Mouse (Mus musculus) forebrain, embryonic 15.5 days (tissue): ENCODE data around the gene Tcf7l2. TPM values are rescaled to one million over a fixed set of nuclear protein-coding genes. Genes with fewer than 3 reads are reported as not detected.

Source experiments
- ATAC-seq: fragments of 200-750 bp; cut with Nextera tagmentation; replicated peaks from 2 replicates; pipeline ENCODE4 v1.8.0; 2017; ENCODE audit warnings: mild to moderate bottlenecking, moderate TSS enrichment, moderate library complexity
- H3K27ac ChIP-seq: fragments of 300-500 bp; sonication (generic); replicated peaks from 2 replicates; pipeline ENCODE4 v1.5.1; 2015; ENCODE audit warnings: mild to moderate bottlenecking, inconsistent platforms
- H3K27me3 ChIP-seq: fragments of 300-500 bp; sonication (generic); 2 replicates; pipeline ENCODE4 v1.6.1; 2015; ENCODE audit warnings: inconsistent platforms
- H3K36me3 ChIP-seq: fragments of 300-500 bp; sonication (generic); 2 replicates; pipeline ENCODE4 v1.6.1; 2015; ENCODE audit warnings: mild to moderate bottlenecking, inconsistent platforms
- H3K4me1 ChIP-seq: fragments of 300-500 bp; sonication (generic); 2 replicates; pipeline ENCODE4 v1.6.1; 2015; ENCODE audit warnings: inconsistent platforms
- H3K4me2 ChIP-seq: fragments of 300-500 bp; sonication (generic); replicated peaks from 2 replicates; pipeline ENCODE4 v1.6.1; 2015; ENCODE audit warnings: mild to moderate bottlenecking, inconsistent platforms
- H3K4me3 ChIP-seq: fragments of 300-500 bp; sonication (generic); 2 replicates; pipeline ENCODE4 v1.5.1; 2015; ENCODE audit warnings: mild to moderate bottlenecking, inconsistent platforms
- H3K9ac ChIP-seq: fragments of 300-500 bp; sonication (generic); replicated peaks from 2 replicates; pipeline ENCODE4 v1.6.1; 2015; ENCODE audit warnings: mild to moderate bottlenecking, inconsistent platforms
- H3K9me3 ChIP-seq: fragments of 300-500 bp; sonication (generic); 2 replicates; pipeline ENCODE4 v1.6.1; 2016; ENCODE audit warnings: inconsistent platforms
- WGBS: fragments of 180-500 bp; shearing (Covaris S2); methylation state at CpG from one replicate; pipeline ENCODE4 v1.1.7; 2015; ENCODE audit warnings: mixed read lengths; 5-methylcytosine and 5-hydroxymethylcytosine counted together
- polyA plus RNA-seq: library from polyadenylated mRNA; unstranded; fragments of >200 nt; fragmentation: Nextera tagmentation; extraction: Ambion mirVana; gene quantifications from 2 replicates; pipeline ENCODE4 v1.2.1, GENCODE M21; 2015

The Tcf7l2 gene
- polyA plus RNA-seq, 1 experiment from 2014 or later, result 95.4 TPM

GRCm38 (mm10) chr19:55800059-55800458 lies 58.4 kb downstream of the Tcf7l2 start:
- Histone ChIP-seq H3K27ac (no peak overlapping the region), H3K9ac (no peak overlapping the region), H3K4me1 (peaks cover 7% of the 10 kb centered on the region; the same call in 1 of the 2 replicates), H3K4me2 (no peak overlapping the region), H3K9me3 (no peaks in the 10 kb centered on the region), H3K36me3 (no peaks in the 10 kb centered on the region), H3K4me3 (no peak overlapping the region), H3K27me3 (no peaks in the 10 kb centered on the region)
- no peak for ATAC-seq
- WGBS, result 95% methylated on average over 4 of the region's 4 CpGs

GRCm38 (mm10) chr19:55803121-55803520 lies 61.5 kb downstream of the Tcf7l2 start:
- ATAC-seq, result no peak
- Histone ChIP-seq H3K9me3 (no peaks in the 10 kb centered on the region), H3K27me3 (no peaks in the 10 kb centered on the region), H3K4me2 (no peak overlapping the region), H3K4me1 (peaks cover 6% of the 10 kb centered on the region; the same call in 1 of the 2 replicates), H3K4me3 (no peak overlapping the region), H3K27ac (no peak overlapping the region), H3K36me3 (no peaks in the 10 kb centered on the region), H3K9ac (no peak overlapping the region)
- 85% methylated on average over 1 of the region's 1 CpGs for WGBS

GRCm38 (mm10) chr19:55803797-55804196 lies 62.2 kb downstream of the Tcf7l2 start:
- Histone ChIP-seq H3K27ac (no peak overlapping the region), H3K9me3 (no peaks in the 10 kb centered on the region), H3K9ac (no peak overlapping the region), H3K36me3 (no peaks in the 10 kb centered on the region), H3K4me1 (peaks cover 6% of the 10 kb centered on the region; the same call in 1 of the 2 replicates), H3K27me3 (no peaks in the 10 kb centered on the region), H3K4me3 (no peak overlapping the region), H3K4me2 (no peak overlapping the region)
- no peak for ATAC-seq
- 90% methylated on average over 12 of the region's 12 CpGs for WGBS

GRCm38 (mm10) chr19:55804795-55805194 lies 63.2 kb downstream of the Tcf7l2 start:
- no peak overlapping the region for H3K4me3 ChIP-seq
- 86% methylated on average over 7 of the region's 7 CpGs for WGBS
- no peaks in the 10 kb centered on the region for H3K27me3 ChIP-seq
- H3K4me2 ChIP-seq, result no peak overlapping the region
- H3K36me3 ChIP-seq, result no peaks in the 10 kb centered on the region
- H3K4me1 ChIP-seq, result peaks cover 6% of the 10 kb centered on the region; the same call in 1 of the 2 replicates
- no peak for ATAC-seq
- H3K9me3 ChIP-seq, result no peaks in the 10 kb centered on the region
- no peak overlapping the region for H3K9ac ChIP-seq
- no peak overlapping the region for H3K27ac ChIP-seq

GRCm38 (mm10) chr19:55806434-55807193 lies 65.0 kb downstream of the Tcf7l2 start:
- Histone ChIP-seq H3K4me3 (no peak overlapping the region), H3K36me3 (no peaks in the 10 kb centered on the region), H3K4me2 (no peak overlapping the region), H3K9me3 (no peaks in the 10 kb centered on the region), H3K27me3 (no peaks in the 10 kb centered on the region), H3K4me1 (peaks cover 6% of the 10 kb centered on the region; the same call in 1 of the 2 replicates), H3K27ac (no peak overlapping the region), H3K9ac (no peak overlapping the region)
- ATAC-seq, result no peak
- 61% methylated on average over 12 of the region's 12 CpGs for WGBS

- WGBS, result 45% methylated on average over 20 of the region's 20 CpGs
- Histone ChIP-seq H3K4me2 (no peak overlapping the region), H3K27me3 (no peaks in the 10 kb centered on the region), H3K36me3 (no peaks in the 10 kb centered on the region), H3K27ac (no peak overlapping the region), H3K4me1 (peaks cover 6% of the 10 kb centered on the region; the same call in 1 of the 2 replicates), H3K9me3 (no peaks in the 10 kb centered on the region), H3K4me3 (no peak overlapping the region), H3K9ac (no peak overlapping the region)
- ATAC-seq, result no peak
Observed at GRCm38 (mm10) chr19:55807194-55808053, 65.8 kb downstream of the Tcf7l2 start.

- WGBS, result 91% methylated on average over 2 of the region's 2 CpGs
- no peak for ATAC-seq
- Histone ChIP-seq H3K4me2 (no peak overlapping the region), H3K9me3 (no peaks in the 10 kb centered on the region), H3K9ac (no peak overlapping the region), H3K27me3 (no peaks in the 10 kb centered on the region), H3K36me3 (no peaks in the 10 kb centered on the region), H3K27ac (no peak overlapping the region), H3K4me1 (peaks cover 6% of the 10 kb centered on the region; the same call in 1 of the 2 replicates), H3K4me3 (no peak overlapping the region)
Observed at GRCm38 (mm10) chr19:55808304-55808703, 66.7 kb downstream of the Tcf7l2 start.

GRCm38 (mm10) chr19:55809539-55809938 lies 67.9 kb downstream of the Tcf7l2 start:
- Histone ChIP-seq H3K4me2 (no peak overlapping the region), H3K27me3 (no peaks in the 10 kb centered on the region), H3K27ac (no peak overlapping the region), H3K36me3 (no peaks in the 10 kb centered on the region), H3K4me3 (no peak overlapping the region), H3K4me1 (peaks cover 6% of the 10 kb centered on the region; the same call in 1 of the 2 replicates), H3K9ac (no peak overlapping the region), H3K9me3 (no peaks in the 10 kb centered on the region)
- 87% methylated on average over 4 of the region's 4 CpGs for WGBS
- ATAC-seq, result no peak

GRCm38 (mm10) chr19:55812236-55812635 lies 70.6 kb downstream of the Tcf7l2 start:
- no peaks in the 10 kb centered on the region for H3K36me3 ChIP-seq
- H3K4me3 ChIP-seq, result no peak overlapping the region
- H3K27me3 ChIP-seq, result no peaks in the 10 kb centered on the region
- H3K9ac ChIP-seq, result no peak overlapping the region
- no peaks in the 10 kb centered on the region for H3K9me3 ChIP-seq
- no peak overlapping the region for H3K27ac ChIP-seq
- H3K4me2 ChIP-seq, result no peak overlapping the region
- ATAC-seq, result no peak
- H3K4me1 ChIP-seq, result no peaks in the 10 kb centered on the region

GRCm38 (mm10) chr19:55815010-55815790 lies 73.6 kb downstream of the Tcf7l2 start:
- no peak overlapping the region for H3K9ac ChIP-seq
- H3K4me1 ChIP-seq, result no peaks in the 10 kb centered on the region
- H3K4me2 ChIP-seq, result no peak overlapping the region
- H3K27ac ChIP-seq, result no peak overlapping the region
- H3K27me3 ChIP-seq, result no peaks in the 10 kb centered on the region
- WGBS, result 70% methylated on average over 15 of the region's 15 CpGs
- no peak overlapping the region for H3K4me3 ChIP-seq
- no peak for ATAC-seq
- H3K36me3 ChIP-seq, result no peaks in the 10 kb centered on the region
- H3K9me3 ChIP-seq, result no peaks in the 10 kb centered on the region

- H3K27me3 ChIP-seq, result no peaks in the 10 kb centered on the region
- no peak overlapping the region for H3K9ac ChIP-seq
- no peak overlapping the region for H3K4me3 ChIP-seq
- H3K27ac ChIP-seq, result no peak overlapping the region
- no peaks in the 10 kb centered on the region for H3K9me3 ChIP-seq
- no peaks in the 10 kb centered on the region for H3K36me3 ChIP-seq
- no peak for ATAC-seq
- H3K4me1 ChIP-seq, result no peaks in the 10 kb centered on the region
- WGBS, result 75% methylated on average over 7 of the region's 7 CpGs
- no peak overlapping the region for H3K4me2 ChIP-seq
Observed at GRCm38 (mm10) chr19:55816974-55817373, 75.4 kb downstream of the Tcf7l2 start.

- Histone ChIP-seq H3K4me1 (0 out of 2 replicates have a peak, but pooled peaks cover 2% of the 10 kb centered on the region), H3K4me3 (no peak overlapping the region), H3K4me2 (no peak overlapping the region), H3K9ac (no peak overlapping the region), H3K9me3 (no peaks in the 10 kb centered on the region), H3K27ac (no peak overlapping the region), H3K36me3 (no peaks in the 10 kb centered on the region), H3K27me3 (no peaks in the 10 kb centered on the region)
- ATAC-seq, result no peak
- 94% methylated on average over 7 of the region's 7 CpGs for WGBS
Observed at GRCm38 (mm10) chr19:55820202-55820601, 78.6 kb downstream of the Tcf7l2 start.
